Mouse (Mus musculus) heart, adult 18-20 months (tissue): Measurements from ENCODE around the gene Filip1l. TPM values are rescaled to one million over a fixed set of nuclear protein-coding genes. Genes with fewer than 3 reads are reported as not detected.

ENCODE experiments used
- DNase-seq, 2 experiments: peaks; one replicate each; pipeline ENCODE4 v3.0.0; 2021 to 2022; ENCODE audit warnings: mixed read lengths in 1 of 2
- total RNA-seq, 2 experiments: library from RNA; stranded (reverse); gene quantifications; 2 replicates each; pipeline ENCODE4 v1.2.3; 2021

Filip1l gene
- total RNA-seq, 2 experiments from 2014 or later = 26.0 to 34.6 TPM

DNA sequence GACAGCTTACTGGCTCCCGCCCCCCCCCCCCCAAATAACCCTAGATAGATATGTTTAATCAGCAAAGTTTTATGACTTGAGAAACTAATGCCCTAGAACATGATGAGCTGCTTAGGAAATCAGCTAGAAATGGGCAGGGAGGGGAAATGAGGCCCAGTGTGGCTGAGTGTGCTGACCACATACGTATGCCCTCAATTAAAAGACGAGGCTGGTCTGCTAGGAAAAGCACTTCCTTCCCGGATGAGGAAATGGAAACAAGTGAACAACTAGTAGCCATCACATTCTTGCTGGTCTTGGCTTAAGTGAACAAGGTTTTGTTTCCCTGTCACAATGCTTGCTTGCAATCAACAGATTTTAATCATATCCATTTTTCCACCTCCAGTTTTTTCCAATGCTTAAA lies 177.7 kb downstream of the Filip1l start:
- no peak for DNase-seq

GRCm38 (mm10) chr16:57532081-57532493 lies 179.2 kb downstream of the Filip1l start:
- DNase-seq = peak in 1 of 2 experiments; percentile 43

GRCm38 (mm10) chr16:57534365-57534764 lies 181.5 kb downstream of the Filip1l start:
- no peak for DNase-seq

DNA sequence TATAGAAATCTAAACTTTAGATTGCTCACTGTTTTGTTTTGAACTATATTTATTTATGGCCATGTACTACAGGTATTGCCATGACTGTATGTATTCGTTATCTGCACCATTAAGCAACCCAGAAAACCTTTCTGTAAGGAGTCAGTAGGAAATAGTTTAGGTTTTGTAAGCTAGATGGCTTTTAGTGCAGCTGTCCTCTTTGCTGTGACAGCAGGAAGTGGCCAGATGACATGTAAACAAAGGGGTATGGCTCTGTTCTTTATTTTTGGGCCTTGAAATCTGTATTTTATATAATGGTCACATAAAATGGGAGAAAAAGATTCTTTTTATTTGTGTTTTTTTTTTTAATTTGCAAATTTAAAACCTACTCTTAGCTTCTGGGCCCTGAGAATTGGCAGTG lies 181.9 kb downstream of the Filip1l start:
- no peak for DNase-seq

GRCm38 (mm10) chr16:57536511-57536910 lies 183.6 kb downstream of the Filip1l start:
- DNase-seq = no peak

DNA sequence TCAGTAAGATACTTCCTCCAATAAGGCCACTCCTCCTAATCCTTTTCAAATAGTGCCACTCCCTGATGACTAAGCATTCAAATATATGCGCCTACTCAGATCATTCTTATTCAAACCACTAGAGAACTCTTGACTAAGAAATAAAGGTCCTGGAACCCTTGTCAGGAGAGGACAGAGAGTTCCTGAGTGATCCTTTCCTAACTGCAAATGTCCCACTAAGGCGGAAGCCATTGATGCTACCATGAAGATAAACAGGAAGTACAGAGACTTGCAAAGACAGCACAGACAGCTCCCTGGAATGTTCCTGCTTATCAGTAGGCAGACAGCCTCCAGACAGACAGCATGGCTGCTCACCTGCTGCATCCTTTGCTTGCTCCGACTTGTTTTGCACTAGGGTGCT lies 190.3 kb downstream of the Filip1l start:
- no peak for DNase-seq

GRCm38 (mm10) chr16:57544441-57544840 lies 191.5 kb downstream of the Filip1l start:
- no peak for DNase-seq

DNA sequence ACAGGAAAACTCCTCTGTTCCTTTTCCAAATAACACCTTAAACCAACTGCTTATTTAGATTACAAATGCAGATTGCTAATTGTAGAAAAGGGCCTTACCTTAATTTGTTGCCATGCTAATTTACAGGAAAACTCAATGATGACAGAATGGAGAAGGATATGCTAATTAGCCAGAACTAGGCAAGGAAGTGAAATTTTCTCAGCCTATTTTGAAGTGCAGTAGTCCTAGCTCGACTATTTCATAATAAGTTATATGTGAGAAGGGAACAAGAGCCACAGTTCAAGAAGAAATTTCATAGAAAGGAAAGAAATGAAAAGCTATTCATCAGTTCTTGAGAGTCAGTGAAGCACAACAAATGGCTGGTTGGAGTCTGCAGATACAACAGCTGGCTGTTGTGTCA lies 193.5 kb downstream of the Filip1l start:
- no peak for DNase-seq

- no peak for DNase-seq
These were observed 195.7 kb downstream of the Filip1l start for GRCm38 (mm10) chr16:57548608-57549007.

GRCm38 (mm10) chr16:57549061-57550037 lies 196.5 kb downstream of the Filip1l start:
- peak; percentile 86 to 90 for DNase-seq

DNA sequence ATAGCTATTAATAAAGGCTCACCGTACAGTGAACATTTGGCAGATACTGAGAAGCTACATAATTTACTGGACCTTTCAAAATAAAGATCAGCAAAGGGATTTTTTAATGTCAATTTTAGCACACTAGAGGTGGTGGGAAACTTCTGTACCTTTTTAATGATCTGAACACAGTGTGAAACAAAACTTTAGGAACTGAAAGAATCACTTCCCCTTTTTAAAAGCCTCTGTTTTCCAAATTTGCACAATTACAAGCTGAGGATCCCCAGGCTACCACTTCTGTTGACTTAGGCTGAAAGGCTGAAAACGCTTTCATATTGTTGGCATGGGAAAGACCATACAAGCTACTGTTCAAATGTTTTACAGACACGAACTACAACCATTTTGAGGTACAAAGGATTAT lies 197.2 kb downstream of the Filip1l start:
- DNase-seq = no peak

DNA sequence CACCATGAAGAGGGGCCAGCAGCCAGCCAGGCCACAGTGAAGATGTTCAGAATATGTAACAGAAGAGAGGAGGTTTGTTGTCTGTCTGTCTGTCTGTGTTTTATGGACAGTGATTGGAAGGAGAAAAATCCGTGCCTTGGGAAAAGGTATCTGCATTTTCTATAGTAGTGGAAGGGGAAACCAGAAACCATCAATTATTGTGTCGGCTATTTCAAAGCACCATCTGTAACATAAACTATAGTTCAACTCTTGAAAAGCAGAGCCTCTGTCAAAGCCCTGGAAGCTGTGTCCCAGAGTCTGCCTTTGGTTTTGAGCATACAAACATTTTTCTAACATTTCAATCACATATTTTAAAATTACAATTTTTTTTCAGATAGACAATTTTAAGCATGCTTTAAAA lies 197.9 kb downstream of the Filip1l start:
- no peak for DNase-seq

DNA sequence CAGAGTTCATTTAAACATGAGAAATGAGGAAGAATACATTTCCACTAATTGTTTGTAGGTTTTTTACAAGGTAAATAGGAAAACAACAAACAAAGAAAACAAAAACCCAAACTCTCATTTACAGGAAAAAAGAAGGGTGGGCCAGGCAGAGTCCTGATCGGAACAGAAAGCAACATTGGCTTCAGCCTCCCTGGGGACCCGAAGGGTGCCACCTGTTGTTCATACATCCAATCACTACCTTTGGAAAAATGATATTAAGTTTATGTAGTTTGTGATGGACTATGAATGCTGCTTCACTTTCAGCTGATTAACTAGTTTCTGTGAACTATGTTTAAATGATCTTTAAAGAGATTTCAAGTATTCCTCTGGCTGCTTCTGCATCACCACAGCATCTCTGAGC lies 198.7 kb downstream of the Filip1l start:
- DNase-seq = no peak

DNA sequence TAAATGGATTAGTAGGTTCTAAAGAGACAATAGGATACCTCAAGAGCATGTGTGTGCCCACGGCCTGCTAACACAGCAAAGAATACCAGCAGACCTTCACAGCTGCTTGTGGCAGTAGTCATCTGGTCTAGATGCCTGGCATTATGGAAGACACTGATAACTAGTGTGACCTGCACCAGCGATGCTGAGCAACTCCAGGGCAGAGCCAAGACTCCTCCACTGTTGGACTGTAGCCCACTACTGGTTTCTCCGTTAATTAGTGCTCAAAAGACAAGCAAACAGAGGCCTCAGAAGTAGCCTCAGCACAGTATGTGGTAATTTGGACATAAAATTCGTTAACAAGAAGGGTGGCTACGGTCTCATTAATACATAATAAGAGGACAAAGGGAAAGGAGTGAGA lies 199.8 kb downstream of the Filip1l start:
- no peak for DNase-seq

DNA sequence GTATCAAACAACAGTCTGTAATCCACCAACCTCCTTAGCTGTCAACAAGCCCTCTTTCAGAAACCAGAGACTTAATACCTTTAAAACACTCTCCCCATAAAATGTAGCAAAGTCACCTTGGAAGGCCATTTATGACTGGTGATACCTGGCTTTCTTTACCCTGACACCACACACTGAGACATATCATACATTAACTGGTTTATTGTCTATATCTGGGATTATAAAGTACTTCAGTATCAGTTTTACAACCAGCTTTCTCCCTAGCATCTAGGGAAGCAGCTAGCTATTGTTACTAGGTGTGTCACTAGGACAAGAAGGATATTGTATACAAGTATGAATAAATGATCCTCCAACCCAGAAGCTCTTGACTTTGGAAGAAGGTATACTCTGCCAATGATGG lies 200.3 kb downstream of the Filip1l start:
- no peak for DNase-seq

GRCm38 (mm10) chr16:57554886-57555400 lies 202.1 kb downstream of the Filip1l start:
- no peak for DNase-seq

DNA sequence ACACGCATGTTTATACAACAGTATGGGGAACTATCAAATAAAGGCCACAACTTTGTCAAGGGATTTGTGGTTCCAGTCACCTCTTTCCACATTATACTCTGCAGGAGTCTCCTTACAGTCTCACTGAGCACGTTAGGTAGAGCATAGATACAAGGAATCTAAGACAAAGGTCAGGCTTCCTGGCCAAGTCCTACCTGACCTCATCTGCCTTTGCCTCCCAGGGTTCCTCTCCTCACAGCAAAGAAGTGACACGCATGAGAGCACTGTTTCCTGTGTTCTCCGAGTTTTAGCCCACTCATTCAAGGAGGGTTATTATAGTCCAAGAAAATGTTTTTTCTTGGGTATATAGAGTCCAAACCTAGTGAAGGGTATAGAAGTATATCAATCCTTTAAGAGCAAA lies 202.8 kb downstream of the Filip1l start:
- peak in 1 of 2 experiments; percentile 49 for DNase-seq

DNA sequence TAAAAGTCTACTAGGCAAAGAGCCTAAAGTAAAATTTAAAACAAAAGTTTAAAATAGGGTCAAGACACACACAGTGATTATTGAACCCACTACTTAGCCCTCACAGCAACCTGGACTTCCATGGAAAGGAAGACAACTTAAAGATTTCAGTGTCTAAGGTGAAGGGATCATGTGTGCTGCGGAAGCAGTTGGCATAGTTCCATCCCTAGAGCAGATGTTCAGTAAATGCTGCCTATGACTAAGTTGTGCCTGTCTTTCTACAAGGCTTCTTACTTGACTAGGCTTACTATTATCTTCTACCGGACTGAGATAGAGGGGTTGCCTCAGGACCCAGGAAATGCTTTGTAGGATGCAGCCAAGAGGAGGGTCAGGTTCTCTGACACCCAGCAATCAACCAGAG lies 203.4 kb downstream of the Filip1l start:
- DNase-seq = no peak

DNA sequence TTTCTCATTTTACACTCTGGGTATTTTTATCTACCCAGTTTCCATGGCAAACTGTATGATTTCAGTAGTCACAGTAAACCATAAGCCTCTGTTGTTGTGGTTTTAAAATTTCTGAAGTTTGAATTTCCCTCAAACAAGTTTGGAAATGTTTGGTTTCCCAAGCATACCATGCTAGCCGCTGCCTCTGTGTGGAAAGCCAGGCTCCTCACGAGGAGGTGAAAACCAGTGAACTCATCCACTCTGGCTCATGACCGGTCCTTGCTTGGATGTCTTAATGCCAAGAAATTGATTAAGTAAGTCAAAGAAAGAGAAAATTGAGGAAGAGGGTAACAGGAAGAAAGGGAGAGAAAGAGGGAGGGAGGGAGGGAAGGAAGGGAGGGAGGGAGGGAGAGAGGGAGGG lies 205.4 kb downstream of the Filip1l start:
- no peak for DNase-seq

DNA sequence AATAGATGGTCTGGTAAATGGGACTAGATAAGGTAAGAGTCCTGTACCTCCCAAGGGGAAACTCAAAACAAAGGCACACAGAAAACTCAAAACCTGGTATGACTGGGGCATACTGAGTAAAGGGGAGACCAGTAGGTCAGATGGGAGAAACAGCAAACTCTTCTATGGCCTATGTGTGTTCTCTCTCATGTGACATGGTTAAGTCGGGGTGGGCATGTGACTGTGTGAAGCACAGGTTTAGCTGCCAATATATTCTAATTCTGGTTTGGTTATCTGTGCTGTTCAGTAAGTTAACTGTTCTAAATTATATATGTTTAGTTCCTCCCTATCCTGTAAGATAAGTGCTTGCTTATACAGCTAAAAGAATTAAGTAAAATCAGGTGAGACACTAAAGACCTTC lies 207.3 kb downstream of the Filip1l start:
- no peak for DNase-seq

DNA sequence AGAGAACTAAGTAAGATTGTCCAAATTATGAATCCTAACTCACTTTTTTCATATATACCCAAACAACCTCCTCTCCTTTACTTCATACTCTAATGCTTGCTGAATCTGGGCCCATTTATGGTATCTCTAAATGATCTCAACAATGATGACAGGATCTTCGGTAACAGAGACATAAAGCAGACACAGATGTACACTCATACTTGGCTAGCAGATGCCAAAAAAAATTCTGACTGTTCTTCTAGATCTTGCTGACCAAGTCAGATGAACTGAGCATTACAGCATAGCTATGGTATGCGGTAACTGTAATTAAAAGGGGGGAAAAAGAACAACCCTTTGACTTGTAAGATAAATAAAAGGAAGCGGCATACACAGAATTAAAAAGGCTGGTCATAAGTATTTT lies 210.6 kb downstream of the Filip1l start:
- no peak for DNase-seq

DNA sequence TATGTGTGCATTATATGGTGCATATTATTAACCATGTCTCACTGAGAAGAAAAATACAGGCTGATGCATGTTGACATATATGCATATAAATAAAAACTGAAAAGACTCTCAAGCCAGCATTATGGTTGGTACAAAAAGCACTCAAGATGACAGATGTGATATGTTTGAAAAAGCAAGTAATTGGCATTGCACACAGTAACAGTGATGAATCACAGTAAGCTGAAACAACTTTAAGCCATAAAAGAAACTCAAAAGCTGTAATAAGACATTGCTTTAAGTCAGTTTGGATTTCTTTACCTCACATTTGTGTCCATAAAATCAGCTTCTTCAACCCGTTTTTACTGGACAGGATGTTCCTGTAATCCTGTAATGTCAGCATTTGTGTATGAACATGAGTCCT lies 211.9 kb downstream of the Filip1l start:
- no peak for DNase-seq

- DNase-seq = no peak
These were observed 213.3 kb downstream of the Filip1l start for GRCm38 (mm10) chr16:57566215-57566614.
